Mouse (Mus musculus) heart, embryonic 12.5 days (tissue): ENCODE data around the gene Tbx15. TPM values are rescaled to one million over a fixed set of nuclear protein-coding genes. Genes with fewer than 3 reads are reported as not detected.

Experiments used
- ATAC-seq: fragments of 200-750 bp; cut with Nextera tagmentation; 2 replicates; pipeline ENCODE4 v1.8.0; 2017; ENCODE audit warnings: moderate TSS enrichment, moderate library complexity; ENCODE audit not compliant: insufficient number of reproducible peaks, low FRiP score
- H3K27ac ChIP-seq: fragments of 300-500 bp; sonication (generic); 2 replicates; pipeline ENCODE4 v1.5.1; 2016; ENCODE audit warnings: mild to moderate bottlenecking, moderate library complexity; ENCODE audit not compliant: poor library complexity, severe bottlenecking
- H3K27me3 ChIP-seq: fragments of 300-500 bp; sonication (generic); replicated peaks from 2 replicates; pipeline ENCODE4 v1.6.1; 2016; ENCODE audit warnings: mild to moderate bottlenecking, moderate library complexity
- H3K36me3 ChIP-seq: fragments of 300-500 bp; sonication (generic); 2 replicates; pipeline ENCODE4 v1.6.1; 2016; ENCODE audit warnings: mild to moderate bottlenecking, moderate library complexity
- H3K4me1 ChIP-seq: fragments of 300-500 bp; sonication (generic); replicated peaks from 2 replicates; pipeline ENCODE4 v1.6.1; 2016; ENCODE audit warnings: mild to moderate bottlenecking
- H3K4me2 ChIP-seq: fragments of 300-500 bp; sonication (generic); 2 replicates; pipeline ENCODE4 v1.6.1; 2016; ENCODE audit warnings: mild to moderate bottlenecking, moderate library complexity
- H3K4me3 ChIP-seq: fragments of 300-500 bp; sonication (generic); 2 replicates; pipeline ENCODE4 v1.5.1; 2016; ENCODE audit warnings: mild to moderate bottlenecking
- H3K9ac ChIP-seq: fragments of 300-500 bp; sonication (generic); 2 replicates; pipeline ENCODE4 v1.6.1; 2016; ENCODE audit warnings: mild to moderate bottlenecking, moderate library complexity
- H3K9me3 ChIP-seq: fragments of 300-500 bp; sonication (generic); replicated peaks from 2 replicates; pipeline ENCODE4 v1.6.1; 2016; ENCODE audit warnings: mild to moderate bottlenecking, moderate library complexity
- WGBS: fragments of 180-500 bp; shearing (Covaris S2); methylation state at CpG from one replicate; pipeline ENCODE4 v1.1.7; 2016; 5-methylcytosine and 5-hydroxymethylcytosine counted together
- polyA plus RNA-seq: library from polyadenylated mRNA; unstranded; fragments of >200 nt; fragmentation: Nextera tagmentation; extraction: Ambion mirVana; gene quantifications from 2 replicates; pipeline ENCODE4 v1.2.1, GENCODE M21; 2016

The Tbx15 gene
- polyA plus RNA-seq, 1 experiment from 2014 or later = 0.11 TPM

DNA sequence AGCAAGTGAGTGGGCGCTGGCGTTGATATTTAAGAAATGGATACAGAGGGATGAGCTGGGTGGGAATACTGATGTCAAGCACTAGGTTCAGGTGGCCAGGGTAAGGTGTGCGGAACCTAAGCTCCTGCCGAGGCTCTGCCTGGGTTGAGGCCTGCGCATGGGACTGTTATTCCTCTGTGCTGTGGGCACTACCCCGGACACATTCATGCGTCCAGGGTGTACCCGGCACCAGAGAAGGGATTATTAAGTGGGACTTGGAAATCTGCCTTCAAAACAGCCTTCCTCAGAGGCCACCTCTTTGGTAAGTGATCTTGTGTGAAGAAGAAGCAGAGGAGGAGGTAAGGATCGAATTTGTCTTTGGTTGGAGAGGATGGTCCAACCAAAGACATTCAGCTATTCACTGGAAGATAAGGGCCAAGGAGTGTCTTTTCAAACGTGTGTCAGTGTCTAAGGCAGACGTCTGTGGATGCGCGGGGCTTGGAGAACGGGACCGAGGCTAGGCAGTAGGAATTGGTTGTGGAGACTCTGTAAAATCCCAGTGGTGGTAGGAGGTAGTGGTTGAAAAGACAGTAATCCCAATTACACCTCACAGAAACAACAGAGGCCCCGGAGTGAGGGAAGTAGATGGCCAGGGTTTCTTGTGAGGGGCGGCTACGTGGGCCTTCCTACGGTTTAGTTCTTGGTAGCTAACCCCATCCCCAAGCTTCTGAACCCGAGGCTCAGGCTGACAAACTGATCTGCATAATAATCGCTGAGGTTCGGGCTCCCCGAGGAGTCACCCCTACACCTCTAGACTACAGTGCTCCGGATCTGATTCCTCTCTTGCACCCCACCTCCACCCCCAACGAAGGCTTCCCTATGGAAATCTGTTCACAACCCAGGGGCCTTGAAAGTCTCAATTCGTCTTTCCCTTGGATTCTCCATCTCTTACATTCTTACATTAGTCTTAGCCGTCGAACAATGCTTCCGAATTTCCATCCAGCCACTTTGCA is 17.7 kb downstream of the Tbx15 start:
- WGBS = 3% methylated on average over 29 of the region's 29 CpGs
- H3K9me3 ChIP-seq = 0 out of 2 replicates have a peak, but pooled peaks cover 6% of the 10 kb centered on the region
- no peak overlapping the region for H3K27ac ChIP-seq
- peaks cover 14% of the 10 kb centered on the region; the same call in 1 of the 2 replicates for H3K4me1 ChIP-seq
- peaks cover 80% of the 10 kb centered on the region for H3K27me3 ChIP-seq
- no peak overlapping the region for H3K4me3 ChIP-seq
- no peak overlapping the region for H3K4me2 ChIP-seq
- ATAC-seq = no peak
- no peaks in the 10 kb centered on the region for H3K36me3 ChIP-seq
- no peak overlapping the region for H3K9ac ChIP-seq

DNA sequence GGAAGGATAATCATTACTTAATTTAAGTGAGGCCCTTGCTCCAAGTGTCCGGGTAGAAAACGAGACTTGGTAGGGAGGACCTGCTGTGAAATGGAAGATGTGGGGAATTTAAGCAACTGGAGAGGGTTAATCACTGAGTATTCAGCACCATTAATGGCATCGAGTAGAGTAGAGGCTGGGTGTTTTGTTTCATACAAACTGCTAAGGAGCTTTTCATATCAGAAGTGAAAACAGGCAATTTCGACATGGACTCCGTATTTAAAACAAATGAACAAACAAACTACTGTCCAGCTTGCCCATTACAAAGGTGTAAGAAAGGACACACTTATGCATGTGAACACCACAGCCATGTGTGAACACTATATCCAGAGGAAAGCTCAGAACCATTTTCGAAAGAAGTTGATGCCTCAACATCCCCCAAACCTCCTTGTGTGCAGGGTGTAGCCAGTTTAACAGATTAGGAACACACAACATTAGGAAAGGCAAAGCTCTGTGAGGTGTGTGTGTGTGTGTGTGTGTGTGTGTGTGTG is 19.6 kb downstream of the Tbx15 start:
- Histone ChIP-seq H3K27me3 (peaks cover 82% of the 10 kb centered on the region), H3K27ac (no peak overlapping the region), H3K4me2 (no peak overlapping the region), H3K36me3 (no peaks in the 10 kb centered on the region), H3K4me3 (no peak overlapping the region), H3K4me1 (0 out of 2 replicates have a peak, but pooled peaks cover 3% of the 10 kb centered on the region), H3K9ac (no peak overlapping the region), H3K9me3 (0 out of 2 replicates have a peak, but pooled peaks cover 5% of the 10 kb centered on the region)
- 12% methylated on average over 6 of the region's 6 CpGs for whole genome bisulfite sequencing
- no peak for ATAC-seq

DNA sequence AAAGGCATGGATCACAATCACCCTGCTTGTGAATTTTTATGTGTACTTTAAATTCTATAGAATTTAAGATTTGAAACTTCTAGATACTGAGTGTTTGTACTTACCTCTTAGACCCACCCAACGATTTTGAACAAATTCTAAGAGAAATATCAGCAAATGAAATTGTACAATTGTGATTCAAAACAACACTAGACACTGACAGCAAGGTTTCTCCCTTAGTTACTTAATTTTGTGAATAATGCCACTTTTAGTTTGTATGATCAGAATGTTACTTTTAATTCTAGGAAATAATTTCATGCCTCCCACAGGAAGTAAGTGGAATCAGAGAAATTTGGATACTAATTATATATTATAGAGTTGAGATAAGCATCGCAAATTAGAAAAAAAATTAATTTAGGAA is 20.2 kb downstream of the Tbx15 start:
- Histone ChIP-seq H3K9ac (no peak overlapping the region), H3K27me3 (peaks cover 82% of the 10 kb centered on the region), H3K36me3 (no peaks in the 10 kb centered on the region), H3K9me3 (0 out of 2 replicates have a peak, but pooled peaks cover 4% of the 10 kb centered on the region), H3K4me1 (0 out of 2 replicates have a peak, but pooled peaks cover 3% of the 10 kb centered on the region), H3K4me3 (no peak overlapping the region), H3K27ac (no peak overlapping the region), H3K4me2 (no peak overlapping the region)
- no peak for ATAC-seq
- WGBS = 36% methylated on average over 2 of the region's 2 CpGs

DNA sequence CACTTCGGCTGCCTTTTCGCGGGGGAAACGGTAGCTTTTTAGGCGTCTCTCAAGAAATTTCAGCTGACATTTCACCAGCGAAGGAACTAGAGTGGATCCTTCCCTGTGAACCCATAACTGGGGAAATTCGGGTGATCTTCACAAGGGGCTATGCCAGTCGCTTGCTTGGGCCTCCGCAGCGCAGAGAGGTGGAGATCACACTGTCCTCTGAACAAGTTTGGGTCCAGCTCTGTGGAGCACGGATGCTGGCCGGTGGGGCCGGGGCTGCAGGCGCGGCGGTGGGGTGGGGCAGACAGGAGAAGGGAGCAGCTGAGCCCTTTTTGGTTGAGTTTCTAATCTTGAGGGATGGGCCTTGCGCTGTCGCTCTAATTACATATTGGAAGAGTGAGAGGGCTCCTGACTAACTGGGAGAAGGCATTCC is 21.2 kb downstream of the Tbx15 start:
- H3K9ac ChIP-seq = no peak overlapping the region
- H3K36me3 ChIP-seq = no peaks in the 10 kb centered on the region
- H3K9me3 ChIP-seq = 0 out of 2 replicates have a peak, but pooled peaks cover 4% of the 10 kb centered on the region
- no peak for ATAC-seq
- no peak overlapping the region for H3K4me3 ChIP-seq
- no peak overlapping the region for H3K4me2 ChIP-seq
- WGBS = 2% methylated on average over 18 of the region's 18 CpGs
- peaks cover 83% of the 10 kb centered on the region for H3K27me3 ChIP-seq
- H3K27ac ChIP-seq = no peak overlapping the region
- H3K4me1 ChIP-seq = no peaks in the 10 kb centered on the region

DNA sequence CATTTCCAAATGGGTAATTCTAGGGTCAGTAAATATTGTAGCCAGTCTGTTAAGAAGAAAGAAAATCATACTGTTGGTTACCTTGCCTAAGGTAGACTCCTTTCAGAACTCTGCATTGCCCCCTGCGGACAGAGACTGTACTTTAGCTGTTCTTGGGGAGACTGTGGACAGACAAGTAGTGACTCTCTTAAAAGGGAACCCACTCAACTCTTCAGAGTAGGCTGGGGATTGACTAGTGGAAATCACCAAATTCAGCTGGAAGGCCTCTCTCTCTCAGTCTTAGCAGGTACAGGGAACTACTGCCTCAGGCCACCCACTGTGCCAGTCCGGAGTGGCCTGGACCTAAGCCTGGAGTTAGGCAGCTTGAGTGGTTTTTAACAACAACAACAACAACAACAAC is 21.8 kb downstream of the Tbx15 start:
- WGBS = 9% methylated on average over 2 of the region's 2 CpGs
- peaks cover 84% of the 10 kb centered on the region for H3K27me3 ChIP-seq
- H3K36me3 ChIP-seq = no peaks in the 10 kb centered on the region
- H3K4me3 ChIP-seq = no peak overlapping the region
- H3K9ac ChIP-seq = no peak overlapping the region
- H3K4me1 ChIP-seq = no peaks in the 10 kb centered on the region
- no peak for ATAC-seq
- 0 out of 2 replicates have a peak, but pooled peaks cover 4% of the 10 kb centered on the region for H3K9me3 ChIP-seq
- H3K27ac ChIP-seq = no peak overlapping the region
- H3K4me2 ChIP-seq = no peak overlapping the region

DNA sequence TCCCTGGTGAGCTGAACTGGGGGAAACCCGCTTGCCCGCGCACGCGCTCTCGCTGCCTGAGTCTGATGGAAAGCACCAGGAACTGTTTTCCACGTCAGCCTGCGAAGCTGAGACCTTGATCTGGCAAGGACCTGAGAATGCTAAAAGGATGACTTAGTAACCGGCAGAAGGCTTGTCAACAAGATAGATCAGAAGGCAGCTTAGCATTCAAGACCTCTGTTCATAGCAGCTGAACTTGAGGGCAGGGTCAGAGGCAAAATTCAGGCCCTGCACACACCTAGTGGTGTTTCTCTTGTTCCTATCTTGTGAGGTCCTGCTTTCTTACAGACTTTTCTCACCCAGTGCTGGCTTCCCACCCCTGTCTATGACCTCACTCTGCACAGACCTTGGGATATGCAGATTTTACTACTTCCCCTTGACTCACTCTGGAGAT is 23.3 kb downstream of the Tbx15 start:
- no peak overlapping the region for H3K4me3 ChIP-seq
- WGBS = 26% methylated on average over 9 of the region's 9 CpGs
- H3K9ac ChIP-seq = no peak overlapping the region
- H3K4me1 ChIP-seq = no peaks in the 10 kb centered on the region
- peaks cover 76% of the 10 kb centered on the region for H3K27me3 ChIP-seq
- no peaks in the 10 kb centered on the region for H3K36me3 ChIP-seq
- ATAC-seq = no peak
- no peak overlapping the region for H3K27ac ChIP-seq
- H3K4me2 ChIP-seq = no peak overlapping the region
- H3K9me3 ChIP-seq = 0 out of 2 replicates have a peak, but pooled peaks cover 4% of the 10 kb centered on the region

DNA sequence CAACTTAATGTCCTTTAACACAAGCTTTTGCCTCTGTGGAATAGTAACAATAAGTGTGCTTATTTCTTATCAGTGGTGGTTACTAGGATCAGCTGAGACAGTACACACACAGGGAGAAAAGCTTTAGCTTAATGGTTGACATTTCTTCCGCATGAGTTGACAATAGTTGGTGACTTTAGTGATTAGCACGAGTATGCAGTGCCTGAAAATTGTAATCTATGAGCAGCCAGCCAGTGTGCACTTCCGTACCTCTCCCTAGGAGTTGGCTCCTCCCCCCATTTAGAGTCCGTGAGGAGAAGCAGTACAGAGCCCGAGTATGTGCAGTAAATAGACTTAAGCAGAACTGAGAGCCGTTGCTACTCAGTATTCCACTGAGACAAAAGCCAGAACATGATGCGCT is 24.5 kb downstream of the Tbx15 start:
- Histone ChIP-seq H3K36me3 (no peaks in the 10 kb centered on the region), H3K9me3 (0 out of 2 replicates have a peak, but pooled peaks cover 8% of the 10 kb centered on the region), H3K27ac (no peak overlapping the region), H3K4me3 (no peak overlapping the region), H3K4me2 (no peak overlapping the region), H3K27me3 (peaks cover 68% of the 10 kb centered on the region), H3K4me1 (no peaks in the 10 kb centered on the region), H3K9ac (no peak overlapping the region)
- 28% methylated on average over 7 of the region's 7 CpGs for WGBS
- ATAC-seq = no peak

DNA sequence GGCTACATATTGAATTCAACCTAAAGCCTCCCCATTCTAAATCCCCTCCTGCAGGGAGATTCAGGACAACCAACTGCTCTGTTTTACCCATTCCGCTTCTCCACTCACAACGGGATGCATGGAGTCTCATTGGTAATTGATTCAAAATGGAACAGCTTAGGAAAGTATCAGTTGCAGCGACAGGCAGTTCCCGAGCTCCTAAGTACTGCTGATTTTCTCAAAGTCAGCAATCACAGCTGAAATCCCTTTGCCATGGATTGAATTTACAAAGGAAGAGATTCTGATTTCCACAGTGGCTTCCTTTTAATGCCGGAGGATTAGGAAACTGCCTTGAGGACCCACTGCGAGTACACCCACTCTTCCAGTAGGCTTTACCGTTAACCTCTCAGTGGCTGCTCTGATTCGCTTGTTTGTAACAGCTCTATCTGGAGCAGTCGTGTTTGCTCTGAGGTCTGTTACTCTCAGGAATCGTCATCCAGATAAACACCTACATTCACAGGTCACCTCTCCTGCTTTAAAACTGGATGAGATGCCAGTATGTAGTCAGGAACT is 26.6 kb downstream of the Tbx15 start:
- 47% methylated on average over 10 of the region's 10 CpGs for whole genome bisulfite sequencing
- Histone ChIP-seq H3K4me1 (no peaks in the 10 kb centered on the region), H3K9ac (no peak overlapping the region), H3K27ac (no peak overlapping the region), H3K9me3 (0 out of 2 replicates have a peak, but pooled peaks cover 4% of the 10 kb centered on the region), H3K4me3 (no peak overlapping the region), H3K4me2 (no peak overlapping the region), H3K27me3 (peaks cover 58% of the 10 kb centered on the region), H3K36me3 (no peaks in the 10 kb centered on the region)
- ATAC-seq = no peak

DNA sequence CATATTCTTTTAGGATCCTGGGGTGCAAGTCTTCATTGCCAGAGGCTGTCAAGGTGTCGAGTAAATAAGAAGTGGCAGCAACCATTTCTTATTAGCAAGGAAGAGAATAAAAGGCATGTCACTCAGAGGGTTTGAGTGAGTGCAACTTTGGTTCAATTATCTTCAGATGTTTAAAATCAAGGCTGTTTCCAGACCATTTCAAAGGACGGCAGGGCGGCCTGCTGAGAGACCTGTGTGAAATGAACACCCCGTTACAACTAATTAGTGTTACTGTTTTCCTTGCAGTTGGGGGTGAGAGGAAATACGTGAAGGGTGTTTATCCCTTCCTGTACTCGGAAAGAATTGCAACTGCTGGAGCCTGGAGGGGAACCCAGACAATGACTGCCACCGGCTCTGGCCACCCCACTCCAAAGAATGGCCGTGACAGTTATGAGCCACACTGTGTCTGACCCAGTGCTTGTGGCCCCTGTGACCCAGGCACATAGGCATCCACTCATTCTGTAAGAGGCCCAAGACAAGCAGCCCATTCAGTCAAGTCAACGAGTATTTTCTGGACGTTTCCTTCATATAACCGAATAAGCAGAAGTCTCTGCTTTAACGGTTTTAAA is 37.9 kb downstream of the Tbx15 start:
- Histone ChIP-seq H3K36me3 (no peaks in the 10 kb centered on the region), H3K27me3 (peaks cover 17% of the 10 kb centered on the region; the same call in 1 of the 2 replicates)

DNA sequence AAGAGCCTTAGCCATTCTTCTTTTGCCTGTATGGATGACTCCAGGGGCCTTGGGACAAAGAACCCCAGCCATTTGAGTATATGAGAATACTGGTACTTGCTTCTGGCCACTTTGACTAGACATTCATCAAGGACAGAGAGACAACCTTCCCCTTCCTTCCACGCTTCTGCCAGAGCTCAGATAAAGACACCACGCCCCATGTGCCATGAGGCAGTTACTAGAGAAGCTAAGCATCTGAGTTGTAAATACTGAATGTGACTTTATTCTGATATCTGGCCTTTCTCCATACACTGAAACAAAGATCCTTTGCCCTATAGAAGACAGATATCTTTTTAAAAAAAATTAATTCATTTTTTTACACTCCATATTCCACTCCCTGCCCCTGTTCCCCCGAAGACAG is 39.5 kb downstream of the Tbx15 start:
- Histone ChIP-seq H3K27ac (no peak overlapping the region), H3K4me3 (no peak overlapping the region), H3K36me3 (no peaks in the 10 kb centered on the region), H3K9ac (no peak overlapping the region), H3K4me1 (no peaks in the 10 kb centered on the region), H3K4me2 (no peak overlapping the region), H3K27me3 (peaks cover 17% of the 10 kb centered on the region; the same call in 1 of the 2 replicates), H3K9me3 (no peaks in the 10 kb centered on the region)
- ATAC-seq = no peak
- WGBS = 65% methylated on average over 3 of the region's 3 CpGs

More for the DNA sequence above, 37.9 kb downstream of the Tbx15 start:
- H3K4me3 ChIP-seq = no peak overlapping the region
- no peak overlapping the region for H3K4me2 ChIP-seq
- H3K9ac ChIP-seq = no peak overlapping the region
- ATAC-seq = no peak
- H3K4me1 ChIP-seq = no peaks in the 10 kb centered on the region
- no peak overlapping the region for H3K27ac ChIP-seq
- 53% methylated on average over 12 of the region's 12 CpGs for WGBS
- no peaks in the 10 kb centered on the region for H3K9me3 ChIP-seq
